Mouse (Mus musculus) bone marrow, adult 2 months (tissue): Measurements from ENCODE around the gene Samt1.
"Not testable (repeated sequence)": the region's sequence is repeated elsewhere in the genome, so short reads cannot be mapped to it uniquely, and the experiment has no call there.

ENCODE experiments used
- CTCF ChIP-seq: fragments of 200-500 bp; IDR thresholded peaks from 2 replicates; pipeline ENCODE4 v1.5.1; 2011; ENCODE audit warnings: low read length, control low read depth; ENCODE audit not compliant: control insufficient read depth, insufficient read depth
- POLR2A ChIP-seq: fragments of 200-500 bp; IDR thresholded peaks from 2 replicates; pipeline ENCODE4 v1.6.1; 2011; ENCODE audit warnings: low read depth, mild to moderate bottlenecking, control low read depth, low read length, borderline replicate concordance; ENCODE audit not compliant: control insufficient read depth

DNA sequence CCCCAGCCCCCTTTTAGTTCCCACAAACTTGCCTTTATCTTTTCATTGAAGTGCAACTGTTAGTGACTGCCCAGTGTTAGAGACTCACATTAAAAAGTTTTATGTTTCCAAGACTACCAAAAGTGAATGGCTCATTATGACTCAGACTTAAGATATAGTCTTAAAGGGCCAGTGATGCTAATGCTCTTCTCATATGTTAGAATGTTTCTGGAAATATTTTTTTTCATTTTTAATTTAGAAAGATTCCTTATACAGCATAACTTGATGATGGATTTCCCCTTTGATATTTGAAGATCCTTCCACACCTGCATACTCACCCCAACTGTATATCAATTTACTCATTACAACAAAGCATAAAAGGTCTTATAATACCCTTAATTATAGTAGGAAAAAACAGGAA is 21.3 kb upstream of the Samt1 start, which contains the start of gene 4921511M17Rik:
- TF ChIP-seq CTCF, POLR2A: not testable (repeated sequence)
